Mouse (Mus musculus) MEL (cell line): Measurements from ENCODE around the gene Nars2.

ENCODE experiments used
- CHD2 ChIP-seq: IDR thresholded peaks from 2 replicates; pipeline ENCODE4 v1.6.1; 2011; ENCODE audit warnings: low read length, improper control_type of control experiment
- CTCF ChIP-seq, 3 experiments: IDR thresholded peaks in 2 of 3; conservative IDR thresholded peaks in 1 of 3; 2 replicates each; pipeline ENCODE4 v1.5.1; 2011 to 2012; ENCODE audit warnings: low read length in 3 of 3, low read depth in 2 of 3, mild to moderate bottlenecking in 2 of 3, improper control_type of control experiment in 1 of 3, inconsistent platforms in 1 of 3, mixed read lengths in 1 of 3, moderate library complexity in 1 of 3; ENCODE audit not compliant: control insufficient read depth in 1 of 3, insufficient read depth in 1 of 3, poor library complexity in 1 of 3, severe bottlenecking in 1 of 3
- MAFK ChIP-seq: IDR thresholded peaks from 2 replicates; pipeline ENCODE4 v1.6.1; 2011; ENCODE audit warnings: low read depth, mild to moderate bottlenecking, low read length, improper control_type of control experiment, borderline replicate concordance
- MAZ ChIP-seq: IDR thresholded peaks from 2 replicates; pipeline ENCODE4 v1.6.1; 2012; ENCODE audit warnings: low read depth, mild to moderate bottlenecking, inconsistent platforms, low read length, improper control_type of control experiment
- MXI1 ChIP-seq: IDR thresholded peaks from 2 replicates; pipeline ENCODE4 v1.6.1; 2011; ENCODE audit warnings: mild to moderate bottlenecking, low read depth, low read length, improper control_type of control experiment
- NRF1 ChIP-seq: IDR thresholded peaks from 2 replicates; pipeline ENCODE4 v1.6.1; 2014; ENCODE audit warnings: low read depth, mild to moderate bottlenecking, inconsistent platforms, low read length, improper control_type of control experiment, moderate library complexity; ENCODE audit not compliant: poor library complexity, insufficient read depth, severe bottlenecking
- POLR2A ChIP-seq, 2 experiments: IDR thresholded peaks; 2 replicates each; pipeline ENCODE4 v1.6.1; 2011 to 2012; ENCODE audit warnings: low read length in 2 of 2, mild to moderate bottlenecking in 2 of 2, control low read depth in 1 of 2, improper control_type of control experiment in 1 of 2, low read depth in 1 of 2, moderate library complexity in 1 of 2; ENCODE audit not compliant: control insufficient read depth in 1 of 2, insufficient read depth in 1 of 2, poor library complexity in 1 of 2

DNA sequence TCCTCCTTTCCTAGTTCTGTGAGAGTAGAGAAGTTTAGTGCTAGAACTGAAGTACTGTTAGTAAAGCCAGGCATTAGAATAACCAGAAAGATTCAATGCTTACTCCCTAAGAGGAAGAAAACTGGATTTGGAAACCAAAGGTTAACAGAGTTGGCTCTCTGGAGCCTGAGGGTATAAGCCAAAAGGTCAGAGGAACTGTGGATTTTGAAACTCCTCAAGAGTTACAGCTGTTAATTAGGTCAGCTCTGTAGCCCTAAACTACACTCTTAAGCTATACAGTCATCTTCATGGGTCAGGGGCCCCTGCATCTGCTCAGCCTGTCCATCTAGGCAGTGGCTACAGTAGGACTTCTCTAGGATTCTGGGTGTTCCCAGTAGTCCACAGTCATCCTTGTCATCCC lies 125.7 kb downstream of the Nars2 start:
- TF ChIP-seq MAFK: no peak
- TF ChIP-seq CTCF (IDR thresholded peaks at IDR 0.05 in 2 of 3, conservative IDR thresholded peaks at IDR 0.05 in 1 of 3; ENCODE audit: control insufficient read depth in 1 of 3, insufficient read depth in 1 of 3, low read depth in 2 of 3, low read length in 3 of 3, poor library complexity in 1 of 3, severe bottlenecking in 1 of 3): no peak
- TF ChIP-seq POLR2A (IDR thresholded peaks at IDR 0.05; ENCODE audit: control insufficient read depth in 1 of 2, insufficient read depth in 1 of 2, low read depth in 1 of 2, low read length in 2 of 2, poor library complexity in 1 of 2): no peak
- TF ChIP-seq MAZ: no peak
- TF ChIP-seq MXI1: no peak
- no peak for TF ChIP-seq CHD2
- no peak for TF ChIP-seq NRF1
